Mouse (Mus musculus): Measurements from ENCODE around the gene Khdc4.
A peak's percentile ranks its signal among the peaks of the same experiment; 100 is the strongest.

Khdc4 gene

GRCm38 (mm10) chr3:88651669-88652618 is 33.7 kb upstream of the Khdc4 start:
- no peak for TF ChIP-seq GATA4 (IDR thresholded peaks at IDR 0.05; ENCODE audit: insufficient replicate concordance, low read length)

DNA sequence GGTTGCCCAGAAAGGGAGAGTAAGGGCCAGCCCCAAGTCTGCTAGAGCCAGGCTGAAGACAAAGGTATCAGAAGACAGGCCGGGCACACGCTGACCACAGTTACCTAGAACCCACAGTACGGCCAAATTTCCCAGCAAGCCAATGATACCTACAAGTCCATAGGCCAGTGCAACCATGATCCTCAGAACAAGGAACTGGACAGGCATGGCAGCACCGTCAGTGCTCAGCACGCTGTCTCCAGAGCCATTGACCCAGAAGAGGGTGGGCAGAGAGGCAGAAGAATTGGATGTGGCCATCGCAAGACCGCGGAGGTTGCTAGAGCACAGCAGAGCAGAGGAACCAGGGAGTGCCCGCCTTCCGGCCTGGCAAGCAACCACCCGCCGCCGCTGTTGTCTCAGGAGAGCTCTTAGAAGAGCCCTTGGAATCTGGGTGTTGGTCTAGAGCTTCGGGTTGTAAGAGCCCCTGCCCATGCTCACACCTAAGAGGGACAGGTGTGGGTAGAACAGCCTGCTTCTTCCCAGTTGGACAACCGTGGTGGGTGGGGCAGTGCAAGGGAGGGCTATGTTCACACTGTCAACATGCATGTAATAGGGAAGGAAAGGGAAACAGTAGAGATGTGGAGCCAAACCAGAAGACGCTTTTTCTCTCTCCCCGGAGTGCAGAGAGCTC is 32.6 kb upstream of the Khdc4 start, which contains the start of gene Rxfp4:
Gene Rxfp4 (minus strand): TSS at position 297 of the 670 bp plus-strand sequence.
- TF ChIP-seq GATA4 (IDR thresholded peaks at IDR 0.05; ENCODE audit: insufficient replicate concordance, low read length): no peak

DNA sequence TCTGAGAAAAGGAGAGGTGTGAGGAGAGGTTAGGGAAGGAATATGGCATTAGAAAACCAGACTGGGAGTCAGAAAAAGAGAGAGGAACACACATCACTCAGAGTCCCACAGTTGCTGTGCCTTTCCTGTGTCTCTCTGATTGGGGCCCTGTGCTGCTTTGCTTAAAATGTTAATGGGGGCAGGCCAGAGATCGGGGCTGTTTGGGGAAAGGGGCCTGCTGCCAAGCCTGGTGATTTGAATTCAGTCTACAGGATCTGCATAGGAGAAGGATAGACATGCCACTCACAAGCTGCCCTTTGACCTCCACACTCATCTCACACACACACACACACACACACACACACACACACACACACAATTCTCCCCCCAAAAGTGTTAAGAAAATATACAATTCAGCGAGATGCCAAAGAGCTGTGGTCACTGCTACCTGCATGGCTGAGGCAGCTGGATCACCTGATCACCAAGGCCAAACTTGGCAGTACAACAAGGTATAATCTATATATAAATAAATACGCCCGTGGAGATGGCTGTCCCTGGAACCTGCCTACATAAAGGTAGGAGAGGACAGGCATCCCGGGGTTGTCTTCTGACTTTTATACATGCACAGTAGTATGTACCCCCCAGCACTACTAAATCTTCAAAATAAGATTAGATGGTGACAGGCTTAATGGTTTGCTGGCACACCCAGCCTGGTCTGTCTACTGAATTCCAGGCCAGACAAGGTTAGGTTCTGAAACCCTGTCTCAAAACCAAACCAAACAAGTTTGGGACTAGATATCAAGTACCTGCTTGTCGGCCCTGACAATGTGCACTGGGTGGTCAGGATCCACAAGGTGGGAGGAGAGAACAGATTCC is 31.9 kb upstream of the Khdc4 start:
- TF ChIP-seq GATA4 (IDR thresholded peaks at IDR 0.05; ENCODE audit: insufficient replicate concordance, low read length): no peak

DNA sequence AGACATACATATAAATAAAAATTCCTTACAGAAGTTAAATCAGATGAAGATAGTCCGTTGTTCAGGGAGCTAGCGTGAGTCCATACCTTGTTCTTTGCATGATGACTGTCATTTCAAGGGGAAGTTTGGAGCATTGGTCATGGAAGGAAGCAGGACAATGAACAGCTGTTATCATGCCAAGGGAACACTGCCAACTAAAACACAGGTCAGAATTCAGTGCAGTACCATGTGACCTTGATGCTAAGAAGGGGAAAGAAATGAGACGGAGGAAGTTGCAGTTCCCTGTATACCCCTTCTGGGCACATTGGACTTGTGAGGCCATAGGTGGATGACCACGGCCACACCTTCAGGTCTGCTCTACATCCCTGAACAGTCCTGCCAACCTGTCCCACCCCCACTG is 31.0 kb upstream of the Khdc4 start:
- no peak for TF ChIP-seq GATA4 (IDR thresholded peaks at IDR 0.05; ENCODE audit: insufficient replicate concordance, low read length)

GRCm38 (mm10) chr3:88655619-88656018 is 30.0 kb upstream of the Khdc4 start:
- TF ChIP-seq GATA4 (IDR thresholded peaks at IDR 0.05; ENCODE audit: insufficient replicate concordance, low read length): no peak

- no peak for TF ChIP-seq GATA4 (IDR thresholded peaks at IDR 0.05; ENCODE audit: insufficient replicate concordance, low read length)
Observed at GRCm38 (mm10) chr3:88658441-88659127, 27.0 kb upstream of the Khdc4 start.

DNA sequence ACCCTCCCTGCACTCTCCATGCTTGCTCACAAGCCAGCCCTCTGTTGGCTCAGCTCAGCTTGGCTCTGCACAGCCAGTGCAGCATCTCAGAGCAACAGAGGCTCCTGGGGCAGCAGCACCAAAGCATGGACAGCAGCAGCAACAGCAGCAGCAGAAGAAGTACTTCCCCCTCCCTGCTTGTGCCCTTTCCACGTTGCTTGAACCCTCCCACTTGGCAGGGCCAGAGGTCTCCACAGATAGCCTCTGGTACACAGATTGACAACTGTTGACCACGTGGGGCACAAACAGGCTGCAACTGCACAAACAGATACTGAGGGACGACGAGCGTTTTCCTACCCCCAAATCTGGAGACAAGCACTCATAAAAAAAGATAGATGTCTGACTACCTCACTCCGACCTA is 25.8 kb upstream of the Khdc4 start:
- TF ChIP-seq GATA4 (IDR thresholded peaks at IDR 0.05; ENCODE audit: insufficient replicate concordance, low read length): no peak

GRCm38 (mm10) chr3:88664095-88664494 is 21.5 kb upstream of the Khdc4 start:
- no peak for TF ChIP-seq GATA4 (IDR thresholded peaks at IDR 0.05; ENCODE audit: insufficient replicate concordance, low read length)

GRCm38 (mm10) chr3:88677399-88677798 is 8.2 kb upstream of the Khdc4 start:
- TF ChIP-seq GATA4 (IDR thresholded peaks at IDR 0.05; ENCODE audit: insufficient replicate concordance, low read length): no peak

DNA sequence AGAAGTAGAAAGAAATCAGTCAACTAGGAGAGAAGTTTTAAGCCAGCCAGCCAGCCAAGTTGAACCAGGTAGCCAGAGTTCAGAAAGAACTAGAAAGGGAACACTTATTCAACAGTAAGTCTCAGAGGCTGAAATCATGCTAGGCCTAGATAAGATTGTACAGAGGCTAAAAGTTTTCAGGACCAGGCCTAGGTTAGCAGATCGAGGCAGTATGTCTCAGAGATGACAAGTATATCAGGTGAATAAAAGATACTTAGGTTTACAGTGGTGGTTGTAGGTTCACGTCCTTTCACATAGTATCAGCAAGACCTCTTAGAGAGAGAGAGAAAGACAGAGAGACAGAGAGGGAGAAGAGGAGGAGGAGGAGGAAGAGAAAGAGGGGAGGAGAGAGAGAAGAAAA is 1.8 kb upstream of the Khdc4 start:
- TF ChIP-seq GATA4 (IDR thresholded peaks at IDR 0.05; ENCODE audit: insufficient replicate concordance, low read length): no peak

DNA sequence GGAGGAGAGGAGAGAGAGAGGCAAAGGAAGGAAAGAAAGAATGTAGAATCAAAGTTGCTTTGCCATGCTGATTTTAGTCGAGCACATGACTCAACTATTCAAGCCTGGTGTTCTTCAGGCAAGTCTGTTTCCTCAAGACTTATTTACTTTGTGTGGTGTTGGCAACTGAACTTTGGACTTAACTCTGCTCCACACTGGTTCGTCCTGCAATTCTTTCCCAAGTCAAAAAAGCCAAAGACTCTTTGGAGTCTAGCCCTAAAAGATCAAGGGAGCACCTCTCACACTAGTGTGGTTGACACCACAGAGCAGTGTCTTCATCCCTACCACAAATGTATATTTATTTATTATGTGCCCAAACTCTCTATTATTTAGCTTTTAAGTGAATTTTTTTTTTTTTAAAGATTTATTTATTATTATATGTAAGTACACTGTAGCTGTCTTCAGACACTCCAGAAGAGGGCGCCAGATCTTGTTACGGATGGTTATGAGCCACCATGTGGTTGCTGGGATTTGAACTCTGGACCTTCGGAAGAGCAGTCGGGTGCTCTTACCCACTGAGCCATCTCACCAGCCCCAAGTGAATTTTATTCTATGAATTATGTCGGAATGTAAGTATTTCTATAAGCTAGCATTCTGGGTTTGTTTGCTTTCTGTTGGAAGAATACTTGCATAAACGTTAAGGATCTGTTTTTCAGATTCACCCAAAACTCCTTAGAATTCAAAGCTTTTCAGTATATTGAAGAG is 1.2 kb upstream of the Khdc4 start:
- TF ChIP-seq GATA4 (IDR thresholded peaks at IDR 0.05; ENCODE audit: insufficient replicate concordance, low read length): no peak

GRCm38 (mm10) chr3:88685958-88686451 is 402 bp downstream of the Khdc4 start:
- TF ChIP-seq GATA4 (IDR thresholded peaks at IDR 0.05; ENCODE audit: insufficient replicate concordance, low read length): peak; percentile 20; the same call in 1 of the 2 replicates

GRCm38 (mm10) chr3:88686734-88687611 is 1.4 kb downstream of the Khdc4 start:
- TF ChIP-seq GATA4 (IDR thresholded peaks at IDR 0.05; ENCODE audit: insufficient replicate concordance, low read length): no peak

Measured in liver, adult (tissue).